Mouse (Mus musculus): Measurements from ENCODE around the gene Gbp8. TPM values are rescaled to one million over a fixed set of nuclear protein-coding genes. Genes with fewer than 3 reads are reported as not detected.
"Not testable (repeated sequence)": the region's sequence is repeated elsewhere in the genome, so short reads cannot be mapped to it uniquely, and the experiment has no call there.

The Gbp8 gene
- 0.76 and 1.6 TPM in 2 replicates for total RNA-seq (2014; fragmentation: Nextera tagmentation)
- not detected in 2 replicates for total RNA-seq (2017)

GRCm38 (mm10) chr5:105139409-105140088, at the start of gene Gbp8, which contains the start of the genes Gbp9 and Gbp4:
TSS of gene Gbp8 (minus strand) at chr5:105139540.
TSS of gene Gbp9 (minus strand) at chr5:105139539.
TSS of gene Gbp4 (minus strand) at chr5:105139586.
- not testable (repeated sequence) for ATAC-seq (replicated peaks; ENCODE audit: low FRiP score, low TSS enrichment, poor library complexity, severe bottlenecking)

GRCm38 (mm10) chr5:105181446-105181845, 42.1 kb upstream of the Gbp8 start:
- no peak for ATAC-seq (replicated peaks; ENCODE audit: low FRiP score, low TSS enrichment, poor library complexity, severe bottlenecking)

GRCm38 (mm10) chr5:105156582-105156981, 17.2 kb upstream of the Gbp8 start:
- no peak for ATAC-seq (replicated peaks; ENCODE audit: low FRiP score, low TSS enrichment, poor library complexity, severe bottlenecking)

GRCm38 (mm10) chr5:105154049-105154448, 14.7 kb upstream of the Gbp8 start:
- no peak for ATAC-seq (replicated peaks; ENCODE audit: low FRiP score, low TSS enrichment, poor library complexity, severe bottlenecking)

- not testable (repeated sequence) for ATAC-seq (replicated peaks; ENCODE audit: low FRiP score, low TSS enrichment, poor library complexity, severe bottlenecking)
Measured at GRCm38 (mm10) chr5:105148062-105148461, 8.7 kb upstream of the Gbp8 start.

GRCm38 (mm10) chr5:105146447-105146846, 7.1 kb upstream of the Gbp8 start:
- no peak for ATAC-seq (replicated peaks; ENCODE audit: low FRiP score, low TSS enrichment, poor library complexity, severe bottlenecking)

- not testable (repeated sequence) for ATAC-seq (replicated peaks; ENCODE audit: low FRiP score, low TSS enrichment, poor library complexity, severe bottlenecking)
Measured at GRCm38 (mm10) chr5:105145731-105146130, 6.4 kb upstream of the Gbp8 start.

- not testable (repeated sequence) for ATAC-seq (replicated peaks; ENCODE audit: low FRiP score, low TSS enrichment, poor library complexity, severe bottlenecking)
Measured at GRCm38 (mm10) chr5:105140089-105140810, 910 bp upstream of the Gbp8 start.

GRCm38 (mm10) chr5:105138906-105139305, 434 bp downstream of the Gbp8 start:
- no peak for ATAC-seq (replicated peaks; ENCODE audit: low FRiP score, low TSS enrichment, poor library complexity, severe bottlenecking)

GRCm38 (mm10) chr5:105136706-105137304, 2.5 kb downstream of the Gbp8 start:
- ATAC-seq (replicated peaks; ENCODE audit: low FRiP score, low TSS enrichment, poor library complexity, severe bottlenecking), result not testable (repeated sequence)

GRCm38 (mm10) chr5:105121731-105122130, 17.6 kb downstream of the Gbp8 start:
- not testable (repeated sequence) for ATAC-seq (replicated peaks; ENCODE audit: low FRiP score, low TSS enrichment, poor library complexity, severe bottlenecking)

GRCm38 (mm10) chr5:105115740-105116139, 23.6 kb downstream of the Gbp8 start:
- no peak for ATAC-seq (replicated peaks; ENCODE audit: low FRiP score, low TSS enrichment, poor library complexity, severe bottlenecking)

GRCm38 (mm10) chr5:105114696-105115095, 24.6 kb downstream of the Gbp8 start:
- no peak for ATAC-seq (replicated peaks; ENCODE audit: low FRiP score, low TSS enrichment, poor library complexity, severe bottlenecking)

- ATAC-seq (replicated peaks; ENCODE audit: low FRiP score, low TSS enrichment, poor library complexity, severe bottlenecking), result no peak
Measured at GRCm38 (mm10) chr5:105113656-105114055, 25.7 kb downstream of the Gbp8 start.

- ATAC-seq (replicated peaks; ENCODE audit: low FRiP score, low TSS enrichment, poor library complexity, severe bottlenecking), result not testable (repeated sequence)
Measured at GRCm38 (mm10) chr5:105110271-105110852, 29.0 kb downstream of the Gbp8 start.

- not testable (repeated sequence) for ATAC-seq (replicated peaks; ENCODE audit: low FRiP score, low TSS enrichment, poor library complexity, severe bottlenecking)
Measured at GRCm38 (mm10) chr5:105109775-105110174, 29.6 kb downstream of the Gbp8 start.

- not testable (repeated sequence) for ATAC-seq (replicated peaks; ENCODE audit: low FRiP score, low TSS enrichment, poor library complexity, severe bottlenecking)
Measured at GRCm38 (mm10) chr5:105105689-105106088, 33.7 kb downstream of the Gbp8 start.

GRCm38 (mm10) chr5:105081900-105082299, 57.4 kb downstream of the Gbp8 start:
- no peak for ATAC-seq (replicated peaks; ENCODE audit: low FRiP score, low TSS enrichment, poor library complexity, severe bottlenecking)

- not testable (repeated sequence) for ATAC-seq (replicated peaks; ENCODE audit: low FRiP score, low TSS enrichment, poor library complexity, severe bottlenecking)
Measured at GRCm38 (mm10) chr5:105068356-105068755, 71.0 kb downstream of the Gbp8 start.

GRCm38 (mm10) chr5:105064443-105064842, 74.9 kb downstream of the Gbp8 start:
- ATAC-seq (replicated peaks; ENCODE audit: low FRiP score, low TSS enrichment, poor library complexity, severe bottlenecking), result not testable (repeated sequence)
